Mouse (Mus musculus): Measurements from ENCODE around the gene Kcnv2. TPM values are rescaled to one million over a fixed set of nuclear protein-coding genes. Genes with fewer than 3 reads are reported as not detected.

The Kcnv2 gene
- polyA plus RNA-seq, 1 experiment from 2014 or later: 0.03 TPM

DNA sequence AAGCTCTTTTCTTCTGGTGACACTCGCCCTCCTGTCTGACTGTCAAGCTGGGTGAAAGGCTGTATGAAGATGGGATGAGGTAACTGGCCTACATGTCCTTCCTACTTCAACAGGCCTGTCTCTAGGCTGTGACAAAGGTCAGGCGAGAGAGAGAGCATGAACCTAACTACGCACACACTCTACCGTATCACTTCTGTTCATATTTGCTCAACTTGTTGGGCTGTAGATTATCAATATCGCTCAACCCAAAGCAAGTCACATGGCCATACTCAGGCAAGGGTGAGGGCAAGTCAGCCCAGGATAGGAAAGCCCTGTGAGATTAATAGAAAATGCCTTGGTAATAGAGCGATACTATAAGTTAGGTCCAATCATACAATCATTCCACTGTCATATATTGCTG lies 5.2 kb downstream of the Kcnv2 start:
- no peak overlapping the region for H3K4me2 ChIP-seq
- no peak overlapping the region for H3K9ac ChIP-seq
- no peaks in the 10 kb centered on the region for H3K9me3 ChIP-seq
- no peaks in the 10 kb centered on the region for H3K27me3 ChIP-seq (replicated peaks)
- no peaks in the 10 kb centered on the region for H3K4me1 ChIP-seq
- WGBS: 83% methylated on average over 6 of the region's 6 CpGs
- ATAC-seq (ENCODE audit: insufficient read depth, low FRiP score, low read depth): peak; percentile 65; the same call in 1 of the 2 replicates
- no peaks in the 10 kb centered on the region for H3K36me3 ChIP-seq
- no peak overlapping the region for H3K4me3 ChIP-seq (replicated peaks)
- no peak overlapping the region for H3K27ac ChIP-seq

DNA sequence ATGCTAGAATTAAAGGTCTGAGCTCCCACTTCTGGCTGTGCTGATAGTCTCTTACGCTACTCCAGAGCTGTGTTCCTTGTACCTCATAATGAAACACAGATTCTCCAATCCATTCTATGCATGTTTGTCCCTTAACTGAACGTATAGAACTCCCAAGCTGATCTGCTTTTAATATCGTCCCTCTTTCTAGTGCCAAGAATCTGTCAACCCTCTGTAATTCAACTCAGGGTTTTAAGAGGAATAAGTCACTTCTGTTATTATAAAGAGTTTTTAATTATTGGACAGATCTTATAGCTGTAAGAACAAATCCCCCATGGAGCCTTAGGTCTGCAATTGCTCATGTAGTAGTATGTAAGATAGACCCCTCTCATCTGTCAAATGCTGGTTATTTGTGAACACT lies 5.8 kb downstream of the Kcnv2 start:
- Histone ChIP-seq H3K9me3 (no peaks in the 10 kb centered on the region), H3K27me3 (replicated peaks) (no peaks in the 10 kb centered on the region), H3K36me3 (no peaks in the 10 kb centered on the region), H3K4me1 (no peaks in the 10 kb centered on the region), H3K4me3 (replicated peaks) (no peak overlapping the region), H3K9ac (no peak overlapping the region), H3K4me2 (no peak overlapping the region), H3K27ac (no peak overlapping the region; the same call in 1 of the 2 replicates)
- no peak for ATAC-seq (ENCODE audit: insufficient read depth, low FRiP score, low read depth)
- WGBS: 40% methylated on average over 3 of the region's 3 CpGs

DNA sequence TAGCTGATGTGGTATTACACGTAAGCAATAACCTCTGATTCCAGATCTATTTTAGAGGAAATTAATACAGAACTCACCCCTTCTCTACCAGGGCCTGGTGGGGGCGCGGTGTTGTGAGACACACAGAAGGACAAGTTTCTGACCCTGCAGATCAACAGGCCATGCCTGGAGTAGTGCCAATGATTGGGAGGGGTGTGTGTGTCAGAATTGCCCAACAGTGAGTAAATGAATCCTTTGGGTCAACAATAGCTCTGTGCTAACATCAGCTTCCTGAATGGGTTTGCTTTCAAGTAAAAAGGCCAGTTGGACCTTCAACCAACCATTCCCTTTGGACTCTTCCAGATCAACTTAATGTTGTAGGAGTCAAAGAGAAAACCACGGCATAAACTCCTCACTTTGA lies 6.3 kb downstream of the Kcnv2 start:
- no peak overlapping the region for H3K27ac ChIP-seq
- H3K36me3 ChIP-seq: no peaks in the 10 kb centered on the region
- no peaks in the 10 kb centered on the region for H3K27me3 ChIP-seq (replicated peaks)
- H3K4me3 ChIP-seq (replicated peaks): no peak overlapping the region
- no peaks in the 10 kb centered on the region for H3K4me1 ChIP-seq
- 0 out of 2 replicates have a peak, but pooled peaks have one; percentile 51 for ATAC-seq (ENCODE audit: insufficient read depth, low FRiP score, low read depth)
- WGBS: 63% methylated on average over 4 of the region's 4 CpGs
- no peaks in the 10 kb centered on the region for H3K9me3 ChIP-seq
- no peak overlapping the region for H3K4me2 ChIP-seq
- no peak overlapping the region for H3K9ac ChIP-seq

DNA sequence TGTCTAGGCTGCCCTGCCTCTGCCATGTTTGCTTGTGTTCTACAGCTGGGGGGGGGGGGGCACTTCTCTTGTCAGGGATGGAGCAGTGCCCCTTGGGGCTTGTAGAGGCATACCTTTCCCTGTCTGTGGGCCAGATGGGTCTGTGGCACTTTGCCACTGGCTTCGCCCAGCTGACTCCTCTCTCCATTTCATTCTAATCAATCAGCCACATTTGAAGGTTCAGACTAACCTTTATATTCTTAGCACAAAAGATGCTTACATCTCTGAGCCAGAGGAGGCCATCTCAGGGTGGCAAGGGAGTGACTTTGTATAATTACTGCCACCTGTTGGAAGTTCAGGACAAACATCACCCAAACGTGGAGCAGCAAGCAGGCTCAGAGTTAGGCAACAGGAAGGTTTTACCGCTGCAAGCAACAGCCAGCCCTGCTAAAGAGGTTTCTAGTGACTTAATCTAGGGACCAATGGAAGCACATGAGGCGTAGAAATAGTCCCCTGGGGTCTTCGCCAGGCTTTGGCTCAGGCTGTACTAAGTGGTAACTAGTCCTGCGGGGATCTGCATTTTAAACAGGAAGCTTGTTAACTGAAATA lies 9.9 kb downstream of the Kcnv2 start:
- H3K4me1 ChIP-seq: no peaks in the 10 kb centered on the region
- no peak overlapping the region for H3K4me3 ChIP-seq (replicated peaks)
- no peaks in the 10 kb centered on the region for H3K27me3 ChIP-seq (replicated peaks)
- no peak overlapping the region for H3K27ac ChIP-seq
- no peak overlapping the region for H3K9ac ChIP-seq
- no peak for ATAC-seq (ENCODE audit: insufficient read depth, low FRiP score, low read depth)
- 56% methylated on average over 6 of the region's 6 CpGs for WGBS
- no peaks in the 10 kb centered on the region for H3K9me3 ChIP-seq
- H3K36me3 ChIP-seq: no peaks in the 10 kb centered on the region
- H3K4me2 ChIP-seq: no peak overlapping the region

DNA sequence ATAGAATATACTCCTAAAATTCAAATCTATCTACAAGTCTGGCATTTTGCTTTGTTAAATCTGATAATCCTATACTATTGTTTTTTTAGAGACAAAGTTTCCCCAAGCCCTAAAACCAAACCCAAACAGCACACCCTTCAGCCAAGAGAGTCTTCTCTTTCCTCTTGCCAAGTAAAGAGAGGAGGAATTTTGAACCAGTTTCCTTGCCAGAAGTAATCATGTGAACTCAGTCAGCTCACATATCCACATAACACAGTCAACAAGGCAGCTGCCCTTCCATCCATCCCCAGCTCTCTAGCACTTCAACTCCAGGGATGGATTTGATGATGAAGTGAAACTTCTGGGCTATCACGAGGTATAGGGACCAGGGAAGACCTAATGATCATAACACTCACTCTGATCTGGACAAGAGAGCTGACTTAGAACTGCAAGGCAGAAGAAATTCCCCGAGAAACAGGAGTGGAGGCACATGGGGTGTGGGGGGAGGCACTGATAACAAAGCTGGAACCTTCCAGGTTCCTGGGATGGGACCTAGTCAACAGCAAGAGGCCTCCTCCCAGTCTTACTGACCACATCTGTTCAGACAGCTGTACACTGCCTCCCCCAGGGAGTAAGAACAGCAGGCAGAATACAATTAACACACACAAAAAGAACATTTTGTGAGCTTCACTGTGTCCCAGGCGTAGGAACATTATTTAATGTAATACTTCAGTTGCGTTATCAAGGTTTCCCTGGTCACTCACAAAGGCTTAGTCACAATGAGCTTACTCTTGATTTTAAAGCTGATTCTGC lies 13.9 kb downstream of the Kcnv2 start:
- Histone ChIP-seq H3K4me1 (no peaks in the 10 kb centered on the region), H3K36me3 (no peaks in the 10 kb centered on the region), H3K27ac (no peak overlapping the region), H3K4me3 (replicated peaks) (no peak overlapping the region), H3K27me3 (replicated peaks) (no peaks in the 10 kb centered on the region), H3K9ac (no peak overlapping the region), H3K4me2 (no peak overlapping the region), H3K9me3 (no peaks in the 10 kb centered on the region)
- 78% methylated on average over 4 of the region's 4 CpGs for WGBS
- ATAC-seq (ENCODE audit: insufficient read depth, low FRiP score, low read depth): no peak

DNA sequence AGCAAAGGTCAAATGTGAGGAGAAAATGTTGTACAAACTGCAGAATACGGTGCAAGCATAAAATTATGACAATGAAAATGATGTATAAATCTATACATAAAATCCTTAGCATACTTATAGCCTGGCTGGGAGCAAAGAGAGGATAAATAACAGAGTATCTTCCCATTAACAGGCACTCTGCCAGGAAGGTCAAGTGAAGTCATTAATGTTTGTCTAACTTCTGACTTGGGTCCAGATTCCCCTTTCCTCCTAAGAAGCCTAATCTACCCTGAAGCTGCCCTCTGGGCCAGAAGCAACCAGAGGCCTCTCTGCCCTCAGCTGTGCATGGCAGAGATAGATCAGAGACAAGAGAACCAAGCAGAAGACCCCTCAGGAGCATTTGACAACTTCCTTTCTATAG lies 24.1 kb downstream of the Kcnv2 start:
- Histone ChIP-seq H3K27me3 (replicated peaks) (no peaks in the 10 kb centered on the region), H3K4me1 (no peaks in the 10 kb centered on the region), H3K4me2 (no peak overlapping the region), H3K27ac (no peak overlapping the region), H3K36me3 (no peaks in the 10 kb centered on the region), H3K9me3 (no peaks in the 10 kb centered on the region), H3K9ac (no peak overlapping the region), H3K4me3 (replicated peaks) (no peak overlapping the region)
- 56% methylated on average over 1 of the region's 1 CpGs for WGBS
- no peak for ATAC-seq (ENCODE audit: insufficient read depth, low FRiP score, low read depth)

DNA sequence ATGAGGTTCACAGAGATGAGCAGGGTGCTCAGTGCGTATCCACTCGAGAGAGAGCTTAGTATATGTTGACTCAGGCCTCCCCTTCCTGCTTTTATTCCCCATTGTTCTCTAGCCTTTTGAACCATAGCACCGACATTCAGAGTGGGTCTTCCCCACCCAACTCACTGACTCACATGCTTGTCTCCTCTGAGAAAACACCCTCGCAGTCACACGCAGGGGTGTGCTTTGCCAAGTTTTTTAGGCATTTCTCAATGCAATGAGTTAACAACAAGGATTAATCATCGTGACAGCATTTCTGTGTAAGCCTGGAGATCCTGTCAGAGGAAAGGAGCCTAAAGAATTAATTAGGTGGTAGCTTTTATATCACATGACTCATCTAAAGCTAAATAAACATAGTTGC lies 29.3 kb downstream of the Kcnv2 start:
- ATAC-seq (ENCODE audit: insufficient read depth, low FRiP score, low read depth): no peak; the same call in 1 of the 2 replicates
- Histone ChIP-seq H3K27me3 (replicated peaks) (no peaks in the 10 kb centered on the region), H3K4me1 (no peaks in the 10 kb centered on the region), H3K4me3 (replicated peaks) (no peak overlapping the region), H3K9ac (no peak overlapping the region), H3K9me3 (no peaks in the 10 kb centered on the region), H3K4me2 (no peak overlapping the region), H3K36me3 (no peaks in the 10 kb centered on the region), H3K27ac (no peak overlapping the region; the same call in 1 of the 2 replicates)
- 55% methylated on average over 6 of the region's 6 CpGs for WGBS

DNA sequence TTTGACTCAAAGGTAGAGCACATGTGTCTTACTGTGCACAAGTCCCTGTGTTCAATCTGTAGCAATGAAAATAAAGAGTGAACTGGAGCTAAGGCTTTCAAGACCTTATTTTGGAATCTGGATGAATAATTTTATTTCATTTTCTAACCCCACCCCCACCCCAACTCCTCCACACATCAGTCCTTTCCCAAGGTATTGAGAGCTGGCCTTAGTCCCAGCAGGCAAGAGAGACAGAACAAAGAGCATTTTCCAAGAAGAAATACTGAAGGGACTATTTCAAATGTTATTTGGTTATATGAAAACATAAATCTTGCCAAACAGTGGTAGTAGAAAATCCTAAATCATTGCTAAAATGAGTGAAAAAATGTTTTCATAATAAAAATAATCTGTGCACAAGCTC lies 38.0 kb downstream of the Kcnv2 start:
- H3K4me1 ChIP-seq: peaks cover 6% of the 10 kb centered on the region; the same call in 1 of the 2 replicates
- no peak overlapping the region for H3K4me3 ChIP-seq (replicated peaks)
- H3K27me3 ChIP-seq (replicated peaks): no peaks in the 10 kb centered on the region
- no peaks in the 10 kb centered on the region for H3K9me3 ChIP-seq
- no peak for ATAC-seq (ENCODE audit: insufficient read depth, low FRiP score, low read depth)
- no peak overlapping the region for H3K27ac ChIP-seq
- H3K9ac ChIP-seq: no peak overlapping the region
- H3K36me3 ChIP-seq: no peaks in the 10 kb centered on the region
- H3K4me2 ChIP-seq: no peak overlapping the region

DNA sequence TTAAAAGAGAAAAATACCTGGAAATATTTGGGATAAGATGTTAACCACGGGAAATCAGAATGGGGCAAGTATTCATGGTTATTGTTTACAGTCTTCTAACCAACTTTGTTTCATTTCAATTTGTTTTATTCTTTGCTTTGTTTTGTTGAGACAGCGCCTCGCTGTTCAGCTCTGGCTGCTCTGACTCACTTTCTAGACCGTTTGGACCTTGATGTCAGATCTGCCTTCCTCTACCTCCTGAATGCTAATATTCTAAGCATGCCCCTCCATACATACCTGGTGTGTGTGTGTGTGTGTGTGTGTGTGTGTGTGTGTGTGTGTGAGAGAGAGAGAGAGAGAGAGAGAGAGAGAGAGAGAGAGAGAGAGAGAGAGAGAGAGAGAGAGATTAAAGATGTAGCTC lies 41.5 kb downstream of the Kcnv2 start:
- Histone ChIP-seq H3K27ac (peak overlapping the region; percentile 57; the same call in 1 of the 2 replicates), H3K4me3 (replicated peaks) (peak overlapping the region; percentile 31; the same call in 1 of the 2 replicates), H3K9ac (no peak overlapping the region), H3K4me2 (peak overlapping the region; percentile 50), H3K27me3 (replicated peaks) (no peaks in the 10 kb centered on the region), H3K4me1 (peaks cover 6% of the 10 kb centered on the region; the same call in 1 of the 2 replicates), H3K9me3 (no peaks in the 10 kb centered on the region), H3K36me3 (no peaks in the 10 kb centered on the region)
- 32% methylated on average over 4 of the region's 4 CpGs for WGBS
- no peak for ATAC-seq (ENCODE audit: insufficient read depth, low FRiP score, low read depth)

DNA sequence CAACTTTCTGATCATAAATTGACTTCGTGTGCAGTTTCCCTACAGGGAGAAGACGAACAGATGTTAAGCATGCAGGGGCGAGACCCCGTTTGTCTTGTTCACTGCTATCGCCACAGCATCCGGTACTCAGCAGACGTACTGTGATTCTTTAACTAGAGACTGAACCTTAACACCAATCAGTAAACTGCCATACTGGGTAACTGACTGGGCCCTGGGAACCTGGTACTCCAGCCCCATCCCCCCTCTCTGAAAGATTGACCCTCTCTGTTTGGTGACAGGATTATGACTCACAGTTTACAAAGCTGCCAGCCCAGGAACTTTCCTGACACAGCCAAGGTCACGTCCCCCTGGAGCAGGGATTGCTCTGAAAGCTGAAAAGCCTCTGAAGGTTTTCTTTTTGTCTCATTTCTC lies 42.1 kb downstream of the Kcnv2 start:
- H3K4me2 ChIP-seq: peak overlapping the region; percentile 50
- no peaks in the 10 kb centered on the region for H3K27me3 ChIP-seq (replicated peaks)
- peak overlapping the region; percentile 31 for H3K4me3 ChIP-seq (replicated peaks)
- no peak overlapping the region for H3K9ac ChIP-seq
- peaks cover 6% of the 10 kb centered on the region; the same call in 1 of the 2 replicates for H3K4me1 ChIP-seq
- peak overlapping the region; percentile 57; the same call in 1 of the 2 replicates for H3K27ac ChIP-seq
- 4% methylated on average over 8 of the region's 8 CpGs for WGBS
- H3K36me3 ChIP-seq: no peaks in the 10 kb centered on the region
- peak; percentile 86 for ATAC-seq (ENCODE audit: insufficient read depth, low FRiP score, low read depth)
- no peaks in the 10 kb centered on the region for H3K9me3 ChIP-seq

DNA sequence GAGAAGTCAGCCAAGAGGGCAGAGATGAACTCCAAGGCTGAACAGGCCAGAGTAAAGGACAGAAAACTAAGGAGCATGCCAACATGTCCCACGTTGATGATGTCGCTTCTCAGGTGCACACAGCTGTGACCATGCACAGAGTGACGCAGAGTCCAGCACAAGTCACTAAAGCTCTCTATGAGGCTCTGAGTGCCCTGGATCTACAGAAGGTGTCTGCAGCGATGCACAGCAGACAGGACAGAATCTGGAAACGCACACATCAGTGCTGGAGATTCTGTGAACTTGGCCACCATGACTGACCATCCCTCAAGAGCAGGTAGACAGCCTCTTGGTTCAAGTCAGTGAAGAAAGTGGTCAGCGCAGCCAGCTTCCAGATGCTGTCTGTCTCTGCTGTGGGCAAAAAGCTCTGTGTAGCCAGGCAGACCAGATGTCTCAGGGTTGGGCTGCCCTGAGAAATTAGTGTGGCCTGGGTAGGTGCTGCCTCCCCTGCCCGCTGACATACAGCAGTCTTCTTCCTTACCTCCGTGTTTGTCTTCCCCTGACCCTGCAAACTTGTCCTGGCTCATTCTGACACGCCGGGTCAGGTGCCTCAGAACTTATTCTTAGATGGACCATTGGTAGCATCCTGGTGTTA lies 43.8 kb downstream of the Kcnv2 start:
- H3K4me3 ChIP-seq (replicated peaks): no peak overlapping the region
- ATAC-seq (ENCODE audit: insufficient read depth, low FRiP score, low read depth): no peak
- WGBS: 77% methylated on average over 10 of the region's 10 CpGs
- H3K27ac ChIP-seq: no peak overlapping the region
- H3K27me3 ChIP-seq (replicated peaks): no peaks in the 10 kb centered on the region
- no peak overlapping the region for H3K4me2 ChIP-seq
- no peaks in the 10 kb centered on the region for H3K36me3 ChIP-seq
- H3K9ac ChIP-seq: no peak overlapping the region
- H3K9me3 ChIP-seq: no peaks in the 10 kb centered on the region
- peaks cover 6% of the 10 kb centered on the region; the same call in 1 of the 2 replicates for H3K4me1 ChIP-seq
